Mouse (Mus musculus) forebrain, embryonic 12.5 days (tissue): ENCODE measurements around the gene Itsn1. TPM values are rescaled to one million over a fixed set of nuclear protein-coding genes. Genes with fewer than 3 reads are reported as not detected.
A peak's percentile ranks its signal among the peaks of the same experiment; 100 is the strongest.

Source experiments
- ATAC-seq: fragments of 200-750 bp; cut with Nextera tagmentation; 2 replicates; pipeline ENCODE4 v1.8.0; 2017; ENCODE audit warnings: moderate TSS enrichment; ENCODE audit not compliant: low FRiP score
- H3K27ac ChIP-seq: fragments of 300-500 bp; sonication (generic); 2 replicates; pipeline ENCODE4 v1.5.1; 2016; ENCODE audit warnings: mild to moderate bottlenecking
- H3K27me3 ChIP-seq: fragments of 300-500 bp; sonication (generic); 2 replicates; pipeline ENCODE4 v1.6.1; 2016; ENCODE audit warnings: mild to moderate bottlenecking
- H3K36me3 ChIP-seq: fragments of 300-500 bp; sonication (generic); replicated peaks from 2 replicates; pipeline ENCODE4 v1.6.1; 2016; ENCODE audit warnings: mild to moderate bottlenecking
- H3K4me1 ChIP-seq: fragments of 300-500 bp; sonication (generic); 2 replicates; pipeline ENCODE4 v1.6.1; 2016
- H3K4me2 ChIP-seq: fragments of 300-500 bp; sonication (generic); 2 replicates; pipeline ENCODE4 v1.6.1; 2016; ENCODE audit warnings: mild to moderate bottlenecking, moderate library complexity
- H3K4me3 ChIP-seq: fragments of 300-500 bp; sonication (generic); replicated peaks from 2 replicates; pipeline ENCODE4 v1.5.1; 2016; ENCODE audit warnings: mild to moderate bottlenecking
- H3K9ac ChIP-seq: fragments of 300-500 bp; sonication (generic); 2 replicates; pipeline ENCODE4 v1.6.1; 2016; ENCODE audit warnings: mild to moderate bottlenecking
- H3K9me3 ChIP-seq: fragments of 300-500 bp; sonication (generic); 2 replicates; pipeline ENCODE4 v1.6.1; 2016
- WGBS: fragments of 180-500 bp; shearing (Covaris S2); methylation state at CpG from one replicate; pipeline ENCODE4 v1.1.7; 2016; 5-methylcytosine and 5-hydroxymethylcytosine counted together
- polyA plus RNA-seq: library from polyadenylated mRNA; unstranded; fragments of >200 nt; fragmentation: Nextera tagmentation; extraction: Ambion mirVana; gene quantifications from 2 replicates; pipeline ENCODE4 v1.2.1, GENCODE M21; 2016

Itsn1 gene
- polyA plus RNA-seq, 1 experiment from 2014 or later, result 65.4 TPM

DNA sequence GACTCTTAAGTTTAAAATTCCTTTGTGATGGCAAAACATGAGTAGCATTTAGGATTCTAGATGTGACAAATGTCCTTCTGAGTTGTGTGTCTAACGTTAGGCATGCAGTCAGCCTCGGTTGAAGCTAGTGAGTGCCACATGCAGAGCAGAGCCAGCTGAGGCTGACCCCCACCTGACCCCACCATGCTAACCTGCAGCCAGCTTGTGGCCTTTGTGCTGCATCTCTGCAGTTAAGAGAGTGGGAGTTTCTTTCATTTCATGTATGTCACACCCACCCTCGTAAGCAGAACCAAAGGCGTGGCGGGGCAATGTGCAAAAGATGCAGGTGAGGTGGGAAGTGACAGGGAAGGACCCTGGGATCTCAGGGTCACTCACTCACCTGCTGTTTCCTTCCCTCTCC, 98.4 kb downstream of the Itsn1 start:
- Histone ChIP-seq H3K27ac (no peak overlapping the region), H3K9ac (no peak overlapping the region), H3K4me2 (no peak overlapping the region), H3K27me3 (no peaks in the 10 kb centered on the region), H3K9me3 (no peaks in the 10 kb centered on the region), H3K36me3 (peaks cover 38% of the 10 kb centered on the region), H3K4me3 (no peak overlapping the region), H3K4me1 (peaks cover 22% of the 10 kb centered on the region)
- WGBS, result 39% methylated on average over 5 of the region's 5 CpGs
- no peak for ATAC-seq

DNA sequence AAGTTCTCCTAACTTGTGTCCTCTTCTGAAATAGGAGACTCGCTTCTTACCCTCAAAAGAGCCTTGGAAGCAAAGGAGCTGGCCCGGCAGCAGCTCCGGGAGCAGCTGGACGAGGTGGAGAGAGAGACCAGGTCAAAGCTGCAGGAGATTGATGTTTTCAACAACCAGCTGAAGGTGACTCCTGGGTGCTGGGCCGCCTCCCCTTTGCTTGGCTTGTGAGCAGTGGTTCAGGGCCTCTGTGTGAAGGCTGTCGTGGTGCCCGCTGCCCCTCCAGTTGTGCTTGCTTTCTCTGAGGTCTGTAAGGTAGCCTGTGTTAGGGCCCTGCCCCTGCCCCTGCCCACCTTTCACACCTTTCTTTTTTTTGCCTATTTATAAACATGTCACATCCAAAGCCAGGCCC, 99.1 kb downstream of the Itsn1 start:
- ATAC-seq, result no peak
- H3K9ac ChIP-seq, result no peak overlapping the region
- no peaks in the 10 kb centered on the region for H3K27me3 ChIP-seq
- no peak overlapping the region for H3K4me2 ChIP-seq
- no peaks in the 10 kb centered on the region for H3K9me3 ChIP-seq
- peaks cover 31% of the 10 kb centered on the region for H3K36me3 ChIP-seq
- peaks cover 22% of the 10 kb centered on the region for H3K4me1 ChIP-seq
- no peak overlapping the region for H3K4me3 ChIP-seq
- no peak overlapping the region for H3K27ac ChIP-seq
- WGBS, result 81% methylated on average over 7 of the region's 7 CpGs

DNA sequence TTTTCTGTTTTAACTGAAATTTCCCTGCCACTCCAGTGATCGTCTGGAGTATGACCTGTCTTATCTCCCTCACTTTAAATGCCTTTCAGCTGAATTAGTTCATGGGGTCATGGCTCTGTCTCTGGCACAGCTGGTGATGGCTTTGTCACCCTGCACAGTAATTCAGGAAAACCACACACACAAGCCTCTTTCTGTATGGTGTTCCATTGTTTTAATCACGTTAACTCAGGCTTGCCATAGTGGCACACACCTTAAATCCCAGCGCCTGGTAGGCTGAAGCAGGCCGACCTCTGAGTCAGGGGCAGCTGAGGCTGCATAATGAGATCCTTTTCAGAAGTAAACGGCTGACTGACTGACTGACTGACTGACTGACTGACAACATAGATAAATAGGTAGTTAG, 99.5 kb downstream of the Itsn1 start:
- no peak overlapping the region for H3K4me2 ChIP-seq
- peaks cover 22% of the 10 kb centered on the region for H3K4me1 ChIP-seq
- 62% methylated on average over 5 of the region's 5 CpGs for WGBS
- peaks cover 33% of the 10 kb centered on the region for H3K36me3 ChIP-seq
- no peak overlapping the region for H3K27ac ChIP-seq
- no peaks in the 10 kb centered on the region for H3K9me3 ChIP-seq
- H3K4me3 ChIP-seq, result no peak overlapping the region
- H3K9ac ChIP-seq, result no peak overlapping the region
- ATAC-seq, result no peak
- no peaks in the 10 kb centered on the region for H3K27me3 ChIP-seq

DNA sequence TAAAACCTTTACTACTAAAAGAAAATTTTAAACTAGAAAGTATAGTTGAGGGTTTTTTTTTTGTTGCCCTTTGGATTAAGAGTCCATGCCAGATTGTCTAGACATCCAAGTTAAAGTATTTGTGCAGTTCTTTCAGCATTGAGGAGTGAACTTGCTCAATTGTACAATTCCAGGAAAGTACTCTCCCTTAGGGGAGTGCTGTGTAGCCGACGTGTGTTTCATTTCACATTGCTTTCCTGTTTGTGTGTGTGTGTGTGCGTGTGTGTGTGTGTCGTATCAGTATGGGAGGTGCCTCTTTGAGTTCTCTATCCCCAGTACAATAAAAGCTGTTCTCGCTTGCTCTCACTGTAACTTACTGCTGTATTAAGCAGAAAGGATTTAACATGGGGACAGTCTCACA, 100.0 kb downstream of the Itsn1 start:
- Histone ChIP-seq H3K36me3 (peaks cover 33% of the 10 kb centered on the region), H3K9me3 (no peaks in the 10 kb centered on the region), H3K27me3 (no peaks in the 10 kb centered on the region), H3K4me1 (peaks cover 22% of the 10 kb centered on the region), H3K9ac (no peak overlapping the region), H3K27ac (no peak overlapping the region), H3K4me2 (no peak overlapping the region), H3K4me3 (no peak overlapping the region)
- ATAC-seq, result no peak
- 83% methylated on average over 5 of the region's 5 CpGs for WGBS

DNA sequence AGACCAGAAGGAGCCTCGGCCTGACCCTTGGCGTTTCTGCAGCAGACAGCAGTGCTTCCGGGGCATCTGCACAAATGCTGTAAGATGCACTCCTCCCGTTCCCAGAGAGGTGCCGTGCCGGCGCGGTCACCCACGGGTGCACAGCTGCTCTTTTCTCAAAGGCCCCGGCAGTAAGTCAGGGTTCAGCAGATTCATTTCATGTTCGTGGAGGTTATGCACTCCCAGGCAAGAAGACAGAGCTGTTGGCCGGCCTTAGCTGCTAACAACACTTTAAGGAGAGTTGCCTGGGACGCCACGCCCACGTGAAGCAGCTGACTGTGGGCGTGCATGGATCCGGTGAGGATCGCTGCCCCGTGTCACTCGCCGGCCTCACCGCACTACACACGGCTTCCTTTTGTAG, 101.2 kb downstream of the Itsn1 start:
- ATAC-seq, result 0 out of 2 replicates have a peak, but pooled peaks have one; percentile 23
- H3K4me2 ChIP-seq, result peak overlapping the region; percentile 13; the same call in 1 of the 2 replicates

DNA sequence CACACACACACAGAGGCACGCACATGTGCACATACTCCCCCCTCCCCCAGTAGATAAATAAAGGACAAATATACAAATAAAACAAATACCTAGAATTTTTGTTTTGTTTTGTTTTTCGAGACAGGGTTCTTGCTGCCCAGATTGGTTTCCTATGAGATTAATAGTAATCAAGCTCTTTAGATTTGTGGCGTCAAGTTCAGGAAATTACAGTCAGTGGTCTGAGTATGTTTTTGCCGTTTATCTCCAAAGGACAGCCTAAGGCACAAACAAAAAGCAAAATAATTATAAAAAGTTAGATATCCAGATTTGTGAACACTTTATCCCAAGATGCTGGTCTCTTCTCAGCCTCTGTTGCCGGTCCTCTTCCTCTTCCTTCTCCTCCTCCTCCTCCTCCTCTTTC, 104.0 kb downstream of the Itsn1 start:
- Histone ChIP-seq H3K4me3 (no peak overlapping the region), H3K27ac (no peak overlapping the region), H3K9me3 (no peaks in the 10 kb centered on the region), H3K4me2 (no peak overlapping the region), H3K27me3 (no peaks in the 10 kb centered on the region), H3K36me3 (peaks cover 33% of the 10 kb centered on the region), H3K9ac (no peak overlapping the region), H3K4me1 (peaks cover 35% of the 10 kb centered on the region)
- no peak for ATAC-seq
- 94% methylated on average over 5 of the region's 5 CpGs for WGBS

More for the DNA sequence above, 101.2 kb downstream of the Itsn1 start:
- Histone ChIP-seq H3K9me3 (no peaks in the 10 kb centered on the region), H3K36me3 (peaks cover 33% of the 10 kb centered on the region), H3K27ac (0 out of 2 replicates have a peak overlapping the region, but pooled peaks have one; percentile 25), H3K4me3 (no peak overlapping the region), H3K27me3 (no peaks in the 10 kb centered on the region), H3K4me1 (peaks cover 22% of the 10 kb centered on the region), H3K9ac (no peak overlapping the region)
- 68% methylated on average over 23 of the region's 23 CpGs for WGBS

DNA sequence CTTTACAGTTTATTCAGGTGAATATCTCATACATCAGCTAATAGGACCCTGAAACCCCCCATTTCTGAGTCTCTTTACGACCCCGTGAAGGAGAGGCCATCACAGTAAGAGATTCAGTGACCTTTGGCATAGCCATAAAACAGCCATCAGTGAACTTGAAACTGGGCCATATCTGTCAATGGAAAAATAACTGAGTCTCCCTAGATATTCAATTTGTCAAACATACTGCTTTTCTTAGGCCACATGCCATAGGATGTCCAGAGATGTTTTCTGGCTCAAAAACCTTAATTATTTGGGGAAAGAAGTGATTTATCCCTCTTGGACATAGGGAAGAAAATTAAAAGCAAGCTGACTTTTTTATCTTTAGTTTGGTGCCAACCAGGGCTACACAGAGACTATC, 104.5 kb downstream of the Itsn1 start:
- Histone ChIP-seq H3K36me3 (peaks cover 32% of the 10 kb centered on the region), H3K9me3 (no peaks in the 10 kb centered on the region), H3K9ac (no peak overlapping the region), H3K27me3 (no peaks in the 10 kb centered on the region), H3K4me1 (peaks cover 35% of the 10 kb centered on the region), H3K4me2 (no peak overlapping the region), H3K27ac (no peak overlapping the region), H3K4me3 (no peak overlapping the region)
- 89% methylated on average over 2 of the region's 2 CpGs for WGBS
- no peak for ATAC-seq

DNA sequence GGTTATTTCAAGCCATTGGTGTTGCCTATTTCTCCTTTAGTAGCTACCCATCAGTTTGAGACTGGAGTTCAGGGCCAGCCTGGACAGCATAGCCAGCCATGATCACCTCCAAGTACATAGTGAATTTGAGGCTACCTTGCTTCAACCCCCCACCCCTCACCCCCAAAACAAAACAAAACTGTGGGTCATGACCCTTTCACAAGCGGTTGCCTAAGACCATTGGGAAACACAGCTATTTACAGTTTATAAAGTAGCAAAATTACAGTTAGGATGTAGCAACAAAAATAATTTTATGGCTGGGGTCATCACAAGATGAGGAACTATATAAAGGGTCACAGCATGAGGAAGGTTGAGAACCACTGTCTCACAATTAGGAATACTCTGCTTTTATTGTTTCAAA, 104.9 kb downstream of the Itsn1 start:
- ATAC-seq, result no peak
- no peak overlapping the region for H3K9ac ChIP-seq
- WGBS, result 97% methylated on average over 1 of the region's 1 CpGs
- H3K36me3 ChIP-seq, result peaks cover 32% of the 10 kb centered on the region
- H3K4me2 ChIP-seq, result no peak overlapping the region
- H3K4me3 ChIP-seq, result no peak overlapping the region
- H3K27ac ChIP-seq, result no peak overlapping the region
- H3K9me3 ChIP-seq, result no peaks in the 10 kb centered on the region
- H3K27me3 ChIP-seq, result no peaks in the 10 kb centered on the region
- peaks cover 35% of the 10 kb centered on the region for H3K4me1 ChIP-seq

DNA sequence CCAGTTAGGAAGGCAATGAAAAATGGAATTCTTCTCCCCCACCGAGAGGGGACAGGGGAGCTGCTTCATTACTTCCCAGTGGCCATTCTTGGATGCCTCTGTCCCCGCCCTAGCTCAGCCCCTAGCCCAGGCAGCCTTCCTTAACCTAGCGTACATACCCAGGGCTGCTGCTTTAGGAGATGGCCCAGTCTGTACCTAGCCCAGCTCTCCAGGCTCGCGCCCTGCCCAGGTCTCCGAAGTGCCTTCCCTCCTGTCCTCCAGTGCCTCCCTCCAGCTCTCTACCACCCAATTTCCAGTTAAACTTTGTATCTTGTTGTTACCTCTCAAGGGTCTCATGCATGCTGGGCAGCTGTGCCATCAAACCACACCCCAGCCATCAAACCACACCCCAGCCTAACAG, 106.7 kb downstream of the Itsn1 start:
- H3K4me3 ChIP-seq, result no peak overlapping the region
- no peak overlapping the region for H3K9ac ChIP-seq
- no peak overlapping the region for H3K4me2 ChIP-seq
- peaks cover 41% of the 10 kb centered on the region for H3K36me3 ChIP-seq
- WGBS, result 83% methylated on average over 6 of the region's 6 CpGs
- H3K27me3 ChIP-seq, result no peaks in the 10 kb centered on the region
- H3K9me3 ChIP-seq, result no peaks in the 10 kb centered on the region
- H3K4me1 ChIP-seq, result peaks cover 24% of the 10 kb centered on the region
- no peak for ATAC-seq
- H3K27ac ChIP-seq, result peak overlapping the region; percentile 84

DNA sequence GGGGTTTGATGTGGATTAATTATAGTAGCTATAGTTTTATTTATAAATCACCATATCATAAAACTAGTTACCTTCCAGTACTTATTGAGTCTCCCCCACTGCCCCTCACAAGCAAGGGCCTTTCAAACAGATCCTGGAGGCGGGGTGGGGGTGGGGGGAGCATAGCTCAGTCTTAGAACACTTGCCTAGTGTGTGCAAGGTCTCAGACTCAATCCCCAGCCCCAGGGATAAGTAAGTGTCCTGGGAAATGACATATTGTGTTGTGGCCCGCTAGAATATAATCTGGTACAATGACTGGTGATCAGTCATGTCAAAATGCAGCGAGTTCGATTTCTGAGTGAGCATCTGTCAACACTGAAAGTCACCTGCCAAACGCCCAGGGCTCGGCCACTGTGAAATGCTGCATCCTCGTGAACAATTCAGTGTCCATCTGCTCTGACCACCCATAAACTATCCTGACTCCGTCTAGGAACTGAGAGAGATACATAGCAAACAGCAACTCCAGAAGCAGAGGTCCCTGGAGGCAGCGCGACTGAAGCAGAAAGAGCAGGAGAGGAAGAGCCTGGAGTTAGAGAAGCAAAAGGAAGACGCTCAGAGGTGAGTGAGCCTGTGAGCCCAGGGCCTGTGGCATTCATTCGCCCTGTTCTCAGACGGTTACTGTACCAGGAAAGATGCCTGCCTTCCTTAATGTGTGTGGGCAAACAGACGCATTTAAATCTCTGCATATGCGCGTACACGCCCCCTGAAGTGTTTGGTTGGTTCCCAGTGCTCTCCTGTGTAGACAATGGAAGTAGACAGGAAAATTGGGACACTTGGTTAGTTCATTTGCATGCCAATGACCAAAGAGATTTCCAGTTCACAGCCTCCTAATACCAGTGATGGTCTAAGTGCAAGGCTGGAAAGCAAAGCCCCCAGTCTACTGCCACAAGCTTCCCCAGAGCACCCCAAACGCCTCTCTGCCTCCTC, 107.8 kb downstream of the Itsn1 start:
- Histone ChIP-seq H3K27ac (peak overlapping the region; percentile 84), H3K36me3 (peaks cover 45% of the 10 kb centered on the region), H3K4me1 (peaks cover 24% of the 10 kb centered on the region), H3K27me3 (no peaks in the 10 kb centered on the region), H3K9ac (0 out of 2 replicates have a peak overlapping the region, but pooled peaks have one; percentile 0), H3K4me3 (no peak overlapping the region), H3K9me3 (no peaks in the 10 kb centered on the region), H3K4me2 (peak overlapping the region; percentile 32)
- ATAC-seq, result peak; percentile 80
- WGBS, result 45% methylated on average over 18 of the region's 18 CpGs

DNA sequence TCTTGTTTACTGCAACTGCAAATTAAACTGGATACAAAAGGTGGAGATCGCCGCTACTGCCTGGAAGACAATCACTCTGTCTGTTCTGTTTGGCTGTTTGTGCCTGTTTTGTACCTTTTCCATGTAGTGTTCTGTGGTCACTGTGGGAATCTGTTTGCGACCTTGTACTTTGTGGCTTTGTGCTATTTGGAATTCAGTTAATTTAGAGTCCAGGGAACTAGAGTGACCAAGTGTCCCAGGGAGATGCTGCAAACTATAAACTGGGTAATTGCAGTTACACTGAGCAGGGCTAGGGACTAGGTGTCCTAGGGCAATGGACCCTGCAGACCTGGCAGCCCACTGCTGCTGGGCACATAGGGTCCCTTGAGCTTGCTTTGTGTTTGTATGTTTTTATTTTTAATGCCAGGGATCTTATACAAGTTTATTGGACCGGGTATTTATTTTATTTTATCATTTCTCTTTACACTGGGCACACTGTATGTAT, 108.5 kb downstream of the Itsn1 start:
- Histone ChIP-seq H3K36me3 (peaks cover 42% of the 10 kb centered on the region), H3K27me3 (no peaks in the 10 kb centered on the region), H3K4me2 (peak overlapping the region; percentile 32; the same call in 1 of the 2 replicates), H3K9me3 (no peaks in the 10 kb centered on the region), H3K4me3 (no peak overlapping the region), H3K27ac (peak overlapping the region; percentile 84), H3K4me1 (peaks cover 24% of the 10 kb centered on the region), H3K9ac (0 out of 2 replicates have a peak overlapping the region, but pooled peaks have one; percentile 0)
- 43% methylated on average over 4 of the region's 4 CpGs for WGBS
- 0 out of 2 replicates have a peak, but pooled peaks have one; percentile 40 for ATAC-seq

DNA sequence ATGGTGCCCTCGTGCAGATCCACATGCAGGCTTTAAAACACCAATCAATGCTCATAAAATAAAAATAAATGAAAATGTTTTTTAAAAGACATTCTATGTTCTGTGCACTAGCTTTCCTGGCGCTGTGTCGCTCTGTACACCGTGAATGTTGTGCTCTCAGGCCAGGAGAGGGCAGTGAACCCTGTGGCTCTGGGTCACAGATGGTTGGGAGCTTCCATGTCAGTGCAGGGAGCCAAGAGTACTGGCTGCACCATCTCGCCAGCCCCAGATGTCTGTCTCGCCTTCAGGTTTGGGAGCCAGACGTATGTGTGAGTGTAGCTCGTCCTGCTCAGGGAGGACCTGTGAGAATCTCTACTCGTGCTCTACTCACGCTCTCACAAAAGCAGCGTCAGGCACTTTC, 109.7 kb downstream of the Itsn1 start:
- Histone ChIP-seq H3K36me3 (peaks cover 51% of the 10 kb centered on the region), H3K27ac (no peak overlapping the region), H3K27me3 (no peaks in the 10 kb centered on the region), H3K4me3 (no peak overlapping the region), H3K9ac (no peak overlapping the region), H3K4me1 (peaks cover 24% of the 10 kb centered on the region), H3K4me2 (no peak overlapping the region), H3K9me3 (no peaks in the 10 kb centered on the region)
- no peak for ATAC-seq
- 89% methylated on average over 11 of the region's 11 CpGs for WGBS
